Mouse (Mus musculus): ENCODE results near the gene Gm9774.

Gm9774 gene

DNA sequence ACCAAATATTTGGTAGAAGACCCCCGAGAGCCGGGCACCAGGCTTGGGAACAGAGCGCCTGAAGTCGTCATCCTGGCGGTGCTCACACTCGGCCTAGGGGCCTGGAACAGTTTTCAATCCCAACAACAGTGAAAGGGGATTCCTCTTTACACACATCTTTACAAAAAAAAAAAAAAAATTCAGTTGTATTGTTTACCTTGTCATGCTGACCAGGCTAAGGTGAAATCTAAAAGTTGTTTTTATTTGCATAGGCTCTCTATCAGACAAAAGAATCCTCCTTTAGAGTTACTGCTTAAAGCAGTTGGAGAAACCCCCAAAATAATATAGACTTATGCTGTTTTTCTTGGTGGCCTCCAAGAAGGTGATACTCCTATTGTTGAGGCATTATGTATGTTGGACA, at the start of gene Gm9774:
TSS of gene Gm9774 (minus strand) at position 101 of the 400 bp plus-strand sequence.
- DNase-seq (ENCODE audit: low spot score), result no peak

DNA sequence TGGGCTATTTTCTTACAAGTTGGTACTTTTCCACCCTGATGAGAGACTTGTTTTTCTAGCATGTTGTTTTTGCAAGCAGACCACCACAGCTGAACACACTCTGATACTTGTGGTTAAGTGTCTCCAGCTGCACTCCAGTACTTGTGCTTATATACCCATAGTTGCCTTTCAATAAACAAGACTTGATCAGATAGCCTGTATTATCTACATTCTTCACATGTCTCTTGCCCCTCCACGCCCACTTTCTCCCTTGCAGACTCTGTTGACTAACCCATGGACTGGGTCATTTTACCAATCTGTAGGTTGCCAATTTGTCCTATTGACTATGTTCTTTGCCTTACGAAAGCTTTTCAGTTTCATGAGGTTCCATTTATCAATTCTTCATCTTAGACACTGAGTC, 40.9 kb upstream of the Gm9774 start:
- DNase-seq (ENCODE audit: low spot score), result no peak

DNA sequence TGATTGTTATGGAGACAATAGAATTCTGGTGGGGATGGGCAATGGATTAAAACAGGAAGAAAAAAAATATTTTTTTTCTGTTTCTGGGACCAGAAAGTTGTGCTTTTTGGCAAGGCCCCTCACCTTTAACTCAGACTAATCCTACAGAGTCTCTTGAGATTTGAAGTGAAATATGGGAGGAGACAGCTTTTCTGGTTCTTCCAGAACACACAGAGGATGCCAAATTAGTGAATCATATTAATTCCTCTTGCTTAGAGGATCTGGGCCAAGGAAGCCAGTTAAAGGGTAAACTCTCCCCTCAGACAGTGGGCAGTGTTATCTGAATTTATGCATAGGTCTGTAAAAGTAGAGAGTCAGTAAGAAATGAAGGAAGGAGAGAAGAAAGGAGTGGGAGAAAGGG, 38.2 kb upstream of the Gm9774 start:
- DNase-seq (ENCODE audit: low spot score), result no peak

DNA sequence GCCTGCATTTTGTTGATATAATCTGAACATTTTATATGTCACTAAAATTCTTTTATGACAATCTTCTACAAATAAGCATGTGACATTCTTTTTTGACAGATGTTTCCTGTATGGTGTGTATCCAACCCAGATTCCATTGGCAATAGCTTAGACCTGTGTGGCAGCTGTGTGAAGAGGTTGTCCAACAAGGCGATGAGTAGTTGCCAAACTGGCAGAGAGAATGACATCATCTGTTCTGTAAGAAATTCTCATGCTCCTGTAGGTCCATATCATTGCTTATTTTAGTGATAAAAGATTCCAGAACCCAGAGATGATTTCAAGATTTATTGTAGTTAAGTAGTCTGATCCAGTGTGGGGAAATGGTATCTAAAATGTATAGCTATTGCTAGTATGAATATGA, 37.4 kb upstream of the Gm9774 start:
- DNase-seq (ENCODE audit: low spot score), result no peak

DNA sequence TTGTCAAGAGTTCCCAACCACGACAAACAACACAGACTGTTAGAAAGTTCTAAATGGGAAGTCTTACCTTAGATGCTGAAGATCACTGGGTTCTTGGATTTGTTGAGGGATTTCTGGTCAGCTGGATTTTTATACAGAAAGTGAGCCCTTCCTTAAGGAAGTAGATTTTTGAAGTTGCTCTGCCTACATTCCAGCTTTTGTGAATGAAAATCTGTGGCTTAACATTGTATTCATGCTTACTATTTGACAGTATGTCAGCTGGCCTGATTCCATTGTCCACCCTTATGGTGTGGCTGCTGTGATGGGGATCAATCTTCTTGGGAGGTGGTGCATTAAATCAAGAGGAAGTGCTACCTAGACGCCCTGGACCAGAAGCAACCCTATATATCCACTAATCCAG, 29.4 kb upstream of the Gm9774 start, which contains the start of gene Sprr3:
TSS of gene Sprr3 (minus strand) at position 101 of the 400 bp plus-strand sequence.
- DNase-seq (ENCODE audit: low spot score), result no peak

DNA sequence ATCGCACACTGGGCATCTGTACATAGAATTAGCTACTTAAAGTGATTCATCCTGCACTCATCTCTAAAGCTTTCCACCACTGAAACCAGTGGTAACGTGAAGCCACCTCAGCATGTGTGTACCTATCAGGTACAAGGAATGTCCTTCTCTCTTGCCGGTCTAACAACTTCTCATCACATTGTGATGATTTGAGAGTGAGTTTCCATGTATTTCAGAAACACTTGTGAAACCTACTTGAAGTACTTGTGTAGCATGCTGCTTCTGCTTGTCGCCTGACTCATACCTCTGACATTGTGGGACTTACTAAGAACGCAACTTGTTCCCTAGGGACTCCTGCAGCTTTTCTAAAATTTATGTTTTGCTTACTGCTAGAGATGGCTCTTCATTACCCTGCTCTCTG, 25.9 kb upstream of the Gm9774 start:
- DNase-seq (ENCODE audit: low spot score), result no peak

DNA sequence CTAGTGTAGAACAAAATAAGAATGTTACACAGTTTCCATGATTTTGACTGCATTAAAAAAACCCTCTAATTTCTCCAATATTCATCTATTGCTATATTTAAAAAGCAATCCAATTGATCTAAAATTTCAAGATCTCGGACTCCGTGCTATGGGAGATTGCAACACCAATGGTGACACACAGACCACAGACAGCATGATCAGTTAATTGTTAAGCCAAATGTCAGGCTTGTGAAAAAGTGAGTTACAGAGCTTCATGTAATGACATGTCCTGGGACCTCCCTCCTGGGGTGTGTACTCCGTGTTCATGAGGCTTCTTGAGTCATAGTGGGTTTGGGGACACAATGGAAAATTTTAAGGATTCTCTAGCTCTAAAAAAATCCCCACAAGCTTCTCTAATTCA, 11.0 kb upstream of the Gm9774 start:
- no peak for DNase-seq (ENCODE audit: low spot score)

DNA sequence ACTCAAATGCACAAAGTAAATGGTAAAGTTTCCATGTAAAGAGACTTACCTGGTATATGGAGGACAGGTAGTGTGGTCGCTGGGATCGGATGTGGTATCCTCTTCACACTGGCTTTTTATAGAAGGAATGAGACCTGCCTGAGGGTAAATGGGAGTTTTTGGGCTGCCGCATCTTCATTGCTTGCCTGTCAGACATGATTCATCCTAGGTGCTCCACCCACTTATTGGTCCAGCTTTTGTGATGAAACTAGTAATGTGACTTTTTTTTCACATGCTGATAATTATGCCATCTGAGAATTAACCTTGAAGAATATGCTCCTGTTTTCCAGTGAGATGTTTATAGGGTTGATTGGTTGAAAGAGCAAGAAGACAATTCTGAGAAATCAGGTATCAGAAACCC, 9.5 kb upstream of the Gm9774 start, which contains the start of gene Sprr1b:
TSS of gene Sprr1b (minus strand) at position 101 of the 400 bp plus-strand sequence.
- no peak for DNase-seq (ENCODE audit: low spot score)

DNA sequence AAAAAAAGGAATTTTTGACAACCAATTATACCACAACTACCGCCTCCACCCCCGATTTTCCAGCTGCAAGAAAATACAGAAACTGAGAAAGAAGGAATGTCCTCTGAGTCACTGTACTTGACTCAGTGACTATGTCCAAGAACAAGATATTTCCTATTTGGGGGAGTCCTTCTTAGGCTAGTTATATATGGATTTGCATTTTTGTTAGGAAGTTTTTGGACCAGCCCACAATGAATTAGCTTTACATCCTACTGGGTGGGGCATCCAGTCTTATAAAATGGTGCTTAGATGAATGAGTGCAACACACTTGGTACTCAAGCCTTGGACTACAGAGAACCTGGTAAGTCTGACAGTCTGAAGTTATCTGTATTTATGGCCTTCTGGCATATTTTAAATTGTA, 3.1 kb upstream of the Gm9774 start, which contains the start of gene Sprr2k:
TSS of gene Sprr2k (plus strand) at position 301 of the 400 bp plus-strand sequence.
- no peak for DNase-seq (ENCODE audit: low spot score)

DNA sequence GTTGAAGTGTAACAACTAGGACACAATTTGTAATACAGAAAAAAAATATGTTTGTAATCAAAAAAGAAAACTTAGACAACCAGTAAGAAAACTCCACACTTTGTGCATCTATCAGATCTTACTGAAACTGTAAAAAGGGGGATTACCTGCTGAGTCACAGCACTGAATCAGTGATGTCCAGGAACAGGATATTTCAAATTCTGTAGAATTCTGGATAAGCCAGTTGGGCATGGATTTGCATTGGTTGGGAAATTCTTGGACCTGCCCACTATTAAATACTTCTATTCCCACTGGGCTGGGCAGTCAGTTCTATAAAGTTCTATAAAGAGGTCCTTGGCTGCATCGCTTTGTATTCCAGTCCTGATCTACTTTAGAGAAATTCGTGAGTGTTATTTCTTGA, 11.4 kb downstream of the Gm9774 start, which contains the start of gene Sprr2j-ps:
TSS of gene Sprr2j-ps (plus strand) at position 301 of the 400 bp plus-strand sequence.
- DNase-seq (ENCODE audit: low spot score), result no peak

DNA sequence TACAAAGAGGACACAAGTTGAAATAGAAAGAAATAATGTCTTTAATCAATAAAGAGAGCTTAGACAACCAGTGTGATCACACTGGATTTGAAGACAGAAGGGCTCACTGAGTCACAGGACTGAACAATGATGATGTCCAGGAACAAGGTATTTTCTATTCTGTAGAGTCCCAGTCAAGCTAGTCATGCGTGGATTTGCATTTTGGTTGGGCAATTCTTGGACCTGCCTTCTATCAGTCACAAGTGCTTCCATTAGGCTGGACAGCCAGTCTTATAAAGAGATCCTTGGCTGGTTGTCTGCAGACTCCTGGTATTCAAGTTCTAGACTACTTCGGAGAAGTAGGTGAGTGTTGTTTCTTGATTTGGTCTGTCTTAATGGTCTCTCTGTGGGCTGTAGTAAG, 21.5 kb downstream of the Gm9774 start, which contains the start of gene Sprr2i:
TSS of gene Sprr2i (plus strand) at position 301 of the 400 bp plus-strand sequence.
- no peak for DNase-seq (ENCODE audit: low spot score)

DNA sequence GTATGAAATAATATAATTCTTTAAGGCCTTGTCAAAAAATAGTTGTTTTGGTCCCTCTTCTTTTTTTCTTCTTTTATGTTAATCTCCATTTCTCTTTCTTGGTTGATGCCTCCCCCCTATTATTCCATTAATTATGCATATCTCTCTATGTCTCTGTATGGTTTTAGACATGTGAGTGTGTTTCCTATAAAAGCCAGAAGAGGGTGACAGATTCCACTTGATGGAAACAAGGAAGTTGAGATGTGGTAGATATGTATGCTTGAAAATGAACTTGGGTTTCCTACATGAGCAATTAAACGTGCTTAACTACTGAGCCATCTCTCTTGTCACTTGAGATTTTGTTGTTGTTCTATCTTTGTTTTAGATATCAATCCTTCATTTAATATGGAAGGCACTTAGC, 34.9 kb downstream of the Gm9774 start:
- no peak for DNase-seq (ENCODE audit: low spot score)

DNA sequence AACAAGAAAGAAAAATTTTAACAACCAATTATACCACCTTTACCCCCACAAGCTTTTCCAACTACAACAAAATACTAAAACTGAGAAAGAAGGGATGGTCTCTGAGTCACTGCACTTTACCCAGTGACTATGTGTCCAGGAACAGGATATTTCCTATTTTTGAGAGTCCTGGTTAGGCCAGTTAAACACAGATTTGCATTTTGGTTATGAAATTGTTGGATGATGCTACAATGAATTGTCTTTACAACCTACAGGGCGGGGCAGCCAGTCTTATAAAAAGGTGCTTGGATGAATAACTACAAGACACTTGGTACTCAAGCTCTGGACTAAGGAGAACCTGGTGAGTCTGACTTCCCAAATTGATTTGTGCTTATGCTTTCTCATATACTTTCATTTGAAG, 43.8 kb downstream of the Gm9774 start, which contains the start of gene Sprr2h:
TSS of gene Sprr2h (plus strand) at position 301 of the 400 bp plus-strand sequence.
- DNase-seq (ENCODE audit: low spot score), result no peak

All from MN1 (cell line).